Mouse (Mus musculus): ENCODE data around the gene Cyp8b1.

Cyp8b1 gene

DNA sequence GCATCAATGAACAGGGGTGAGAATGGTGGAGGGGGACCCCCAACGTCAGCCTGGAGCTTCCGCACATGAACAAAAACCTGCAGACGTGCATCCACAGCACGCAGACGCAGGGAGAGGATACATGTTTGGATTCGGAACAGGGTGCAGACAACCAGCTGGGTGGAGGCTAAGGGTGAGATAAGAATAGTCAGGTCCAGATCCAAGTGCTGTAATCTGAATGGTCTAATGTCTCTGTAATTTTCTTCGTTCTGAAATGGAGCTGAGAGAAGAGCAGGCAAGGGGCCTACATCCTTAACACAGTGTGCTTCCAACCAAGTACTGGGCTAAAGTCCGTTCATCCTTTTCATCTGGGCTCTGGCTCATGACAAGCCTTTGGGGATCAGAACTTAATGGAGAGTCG lies 24.8 kb downstream of the Cyp8b1 start:
- DNase-seq (ENCODE audit: low spot score), result no peak

DNA sequence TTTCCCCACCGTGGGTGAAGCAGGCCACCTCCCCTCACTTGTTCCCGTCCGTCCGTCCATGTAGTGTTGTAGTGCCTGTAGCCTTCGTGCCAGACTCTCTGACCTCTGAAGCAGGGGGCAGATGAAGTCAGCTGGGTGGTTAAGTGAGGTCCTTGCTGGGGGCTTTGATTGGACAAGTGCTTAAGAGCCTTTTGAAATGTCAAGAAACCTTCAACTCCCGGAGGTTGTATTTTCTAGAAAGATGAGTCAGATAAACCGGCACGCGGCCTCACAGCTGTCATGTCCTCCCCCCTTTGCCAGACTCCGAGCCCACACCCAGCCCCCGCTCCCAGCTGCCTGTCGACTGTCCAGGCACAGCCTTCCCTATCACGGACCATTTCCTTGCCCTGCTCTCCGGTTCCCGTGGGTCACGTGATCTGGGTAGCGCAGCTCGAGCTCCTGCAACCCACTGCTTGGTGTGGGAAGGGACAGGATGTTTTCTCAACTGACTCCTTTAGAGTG lies 25.6 kb downstream of the Cyp8b1 start:
- peak; percentile 58 for DNase-seq (ENCODE audit: low spot score)

DNA sequence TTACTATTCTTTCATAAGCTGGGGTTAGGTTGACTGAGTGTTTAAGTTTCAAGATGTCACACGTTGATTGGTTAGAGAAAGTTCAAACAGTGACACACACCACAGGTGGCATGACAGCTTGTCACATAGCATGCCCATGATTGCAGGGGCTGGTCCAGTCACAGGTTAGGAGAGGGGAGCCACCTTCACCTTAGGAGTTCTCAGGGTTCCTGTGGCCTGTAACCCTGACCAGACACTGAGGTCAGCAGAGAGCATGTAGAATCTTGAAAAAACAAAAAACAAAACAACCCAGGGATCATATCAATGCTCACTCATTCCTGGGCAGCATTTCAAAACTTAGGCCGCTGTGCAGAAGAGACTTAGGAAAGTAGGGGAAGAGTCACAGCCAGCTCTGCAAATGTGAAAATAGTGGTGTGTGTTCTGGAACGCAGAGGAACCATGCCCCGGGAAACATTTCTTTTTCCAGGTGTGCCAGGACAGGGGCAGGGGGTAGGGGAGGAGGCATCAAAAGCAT lies 26.1 kb downstream of the Cyp8b1 start:
- no peak for DNase-seq (ENCODE audit: low spot score)

DNA sequence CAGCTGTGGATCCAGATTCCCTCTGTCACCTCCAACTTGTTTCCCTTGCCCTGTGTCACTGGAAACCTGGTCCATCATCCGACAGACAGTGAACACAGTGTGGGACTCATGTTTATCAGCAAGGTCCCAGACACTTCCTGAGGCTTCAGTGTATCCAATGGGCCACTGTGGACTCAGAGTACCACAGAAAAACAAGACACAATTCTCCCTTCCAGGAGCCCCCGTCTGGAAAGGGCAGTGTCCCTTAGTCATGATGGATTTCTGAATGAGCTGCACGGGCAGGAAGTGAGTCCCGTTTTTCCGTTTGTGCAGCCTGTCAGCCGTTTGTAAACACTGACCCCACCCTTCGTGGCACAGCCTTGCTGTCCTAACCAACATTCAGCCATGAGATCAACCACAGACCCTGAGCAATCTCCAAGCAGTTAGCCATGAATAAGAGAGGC lies 34.1 kb downstream of the Cyp8b1 start:
- DNase-seq (ENCODE audit: low spot score), result no peak

DNA sequence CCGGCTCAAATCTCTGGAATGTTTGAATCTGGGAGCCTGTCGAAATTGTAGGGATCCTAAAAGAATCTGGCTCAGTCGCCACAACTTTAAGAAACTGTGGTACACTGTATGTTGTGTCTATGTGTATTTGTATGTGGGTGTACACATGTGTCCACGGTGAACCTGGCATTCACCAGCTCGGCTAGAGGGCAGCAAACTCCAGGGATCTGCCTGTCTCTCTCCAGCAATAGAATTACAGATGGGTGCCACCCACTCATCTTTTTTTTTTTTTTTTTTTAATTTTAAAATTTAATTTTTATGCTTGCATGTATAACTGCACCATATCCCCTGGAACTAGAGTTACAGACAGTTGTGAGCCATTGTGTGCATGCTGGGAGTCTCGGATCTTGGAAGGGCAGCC lies 34.8 kb downstream of the Cyp8b1 start:
- no peak for DNase-seq (ENCODE audit: low spot score)

DNA sequence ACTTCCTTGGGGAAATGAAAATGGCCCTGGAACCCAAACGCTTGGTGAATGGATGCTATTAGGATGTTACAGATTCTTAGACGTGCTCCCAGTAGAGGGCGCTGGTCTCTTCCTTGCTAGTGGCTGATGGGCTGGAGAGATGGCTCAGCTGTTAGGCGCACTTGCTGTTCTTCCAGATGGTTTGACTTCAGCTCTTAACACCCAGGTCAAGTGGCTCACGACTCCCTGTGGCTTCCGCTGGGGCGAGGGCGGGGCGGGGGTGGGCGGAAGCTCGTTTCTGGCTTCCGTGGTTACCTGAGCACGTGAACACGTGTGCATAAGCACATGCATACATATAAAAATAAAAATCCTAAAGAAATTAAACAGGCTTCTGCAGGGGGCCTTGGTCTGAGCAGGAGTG lies 35.3 kb downstream of the Cyp8b1 start:
- DNase-seq (ENCODE audit: low spot score), result peak; percentile 28

DNA sequence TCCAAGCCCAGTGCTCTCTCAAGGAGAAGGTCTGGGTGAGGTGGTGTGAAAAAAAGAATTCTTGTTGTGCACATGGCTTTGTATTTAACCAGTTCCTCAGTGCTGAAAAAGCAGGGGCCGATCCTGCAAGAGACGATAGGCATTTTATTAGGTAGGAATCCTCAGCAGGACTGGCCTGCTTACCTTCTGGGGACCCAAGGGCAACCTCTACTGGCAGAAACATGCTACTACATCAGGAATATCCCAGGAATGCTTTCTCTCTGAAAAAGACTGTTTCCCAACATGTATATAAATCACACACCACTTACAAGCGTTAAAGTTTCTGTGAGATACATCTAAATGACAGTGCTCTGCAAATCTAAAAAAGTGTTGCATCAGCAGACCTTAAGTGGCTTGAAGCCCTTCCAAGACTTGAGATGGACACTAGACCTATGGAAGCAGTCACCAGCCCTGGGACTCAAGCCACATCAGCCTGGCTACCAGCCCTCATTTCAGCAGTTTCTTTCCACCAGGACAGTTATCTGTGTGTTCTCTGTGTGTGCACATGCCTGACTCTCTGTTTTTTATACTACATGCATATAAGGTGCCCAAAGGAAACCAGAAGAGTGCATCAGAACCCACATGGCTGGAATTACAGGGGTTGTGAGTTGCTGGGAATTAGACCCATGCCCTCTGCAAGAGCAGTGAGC lies 38.9 kb downstream of the Cyp8b1 start:
- DNase-seq (ENCODE audit: low spot score), result peak; percentile 71

DNA sequence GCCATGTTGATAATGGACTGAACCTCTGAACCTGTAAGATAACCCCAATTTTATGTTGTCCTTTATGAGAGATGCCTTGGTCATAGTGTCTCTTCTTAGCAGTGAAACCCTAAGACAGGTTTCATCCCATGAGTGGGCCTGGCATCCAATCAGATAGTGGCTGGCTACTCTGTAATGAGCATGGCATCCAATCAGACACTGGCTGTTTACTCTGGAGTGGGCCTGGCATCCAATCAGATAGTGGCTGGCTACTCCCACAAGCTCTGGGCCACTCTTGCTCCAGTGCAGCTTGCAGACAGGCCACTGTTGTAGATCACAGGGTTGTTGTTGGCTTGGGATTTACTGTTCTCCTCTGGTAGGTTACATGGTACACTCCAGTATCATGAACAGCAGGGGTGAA lies 42.5 kb downstream of the Cyp8b1 start:
- no peak for DNase-seq (ENCODE audit: low spot score)

DNA sequence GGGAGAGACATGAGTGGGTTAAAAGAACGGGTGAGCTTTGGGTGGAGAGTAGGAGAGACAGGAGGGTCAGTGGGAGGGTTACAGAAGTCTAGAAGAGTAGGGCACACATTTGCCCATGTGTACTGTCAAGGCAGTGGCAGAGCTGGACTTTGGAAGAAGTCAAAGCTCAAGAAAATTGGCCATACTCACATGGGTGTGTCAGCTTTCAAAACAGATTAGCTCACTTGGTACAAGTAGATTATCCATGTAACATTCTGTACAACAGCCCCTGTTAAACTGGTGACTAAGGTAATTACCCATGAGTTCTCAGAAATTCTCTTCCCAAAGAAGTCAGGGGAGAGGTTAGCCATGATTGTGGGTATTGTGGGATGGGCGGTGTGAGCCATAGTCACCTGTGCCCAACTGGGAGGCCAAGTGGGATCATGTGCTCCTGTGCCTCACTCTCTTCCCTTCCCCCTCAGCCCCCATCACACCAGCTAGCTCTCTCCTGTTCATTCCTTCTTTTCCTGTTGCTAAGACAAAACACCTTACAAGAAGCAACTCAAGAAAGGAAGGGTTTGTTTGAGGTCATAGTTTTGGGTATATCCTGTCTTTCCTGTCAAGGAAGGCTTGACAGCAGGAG lies 43.9 kb downstream of the Cyp8b1 start:
- no peak for DNase-seq (ENCODE audit: low spot score)

DNA sequence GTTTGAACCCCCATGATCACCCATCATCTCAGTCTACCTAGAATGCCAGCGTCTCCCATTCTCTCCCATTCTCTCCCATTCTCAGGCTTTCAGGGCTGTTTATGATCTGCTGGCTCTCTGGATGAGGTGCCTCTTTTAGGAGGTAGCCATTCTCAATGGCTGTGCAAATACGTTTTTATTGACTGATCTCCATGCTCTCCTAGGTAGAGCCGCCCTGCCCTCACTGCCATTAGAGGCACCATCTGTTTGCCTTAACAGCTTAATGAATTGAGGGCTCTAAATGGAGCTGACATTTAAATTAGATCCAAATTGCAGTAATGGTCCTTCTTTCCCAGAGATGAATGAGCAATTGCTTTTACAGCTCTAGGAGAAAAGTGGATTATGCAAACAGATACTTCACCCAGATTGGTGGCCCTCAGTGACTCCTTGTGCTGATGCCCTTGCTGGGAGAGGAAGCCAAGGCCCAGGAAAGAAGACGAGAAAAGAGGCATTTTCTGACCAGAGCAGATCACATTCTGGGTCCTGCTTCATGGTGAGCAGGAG lies 46.1 kb downstream of the Cyp8b1 start:
- DNase-seq (ENCODE audit: low spot score), result peak; percentile 60

DNA sequence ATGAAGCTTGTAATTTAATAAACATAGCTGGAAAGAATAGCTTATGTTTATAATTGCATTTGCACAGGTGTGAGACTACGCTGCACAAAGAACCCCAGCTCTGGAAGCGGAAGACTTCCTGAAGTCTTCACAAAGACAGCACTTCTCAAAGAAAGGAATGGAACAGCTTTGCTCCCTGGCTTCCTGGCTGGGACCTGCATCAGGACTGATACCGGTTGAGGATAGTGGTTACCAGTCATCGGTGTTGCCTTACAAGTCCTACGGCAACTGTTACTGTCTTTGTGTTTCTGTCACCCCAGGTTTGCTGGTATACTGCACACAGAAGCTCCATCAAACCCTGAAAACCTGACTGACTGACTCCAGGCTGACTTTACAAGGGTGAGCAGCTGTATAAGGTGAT lies 46.7 kb downstream of the Cyp8b1 start:
- DNase-seq (ENCODE audit: low spot score), result no peak

DNA sequence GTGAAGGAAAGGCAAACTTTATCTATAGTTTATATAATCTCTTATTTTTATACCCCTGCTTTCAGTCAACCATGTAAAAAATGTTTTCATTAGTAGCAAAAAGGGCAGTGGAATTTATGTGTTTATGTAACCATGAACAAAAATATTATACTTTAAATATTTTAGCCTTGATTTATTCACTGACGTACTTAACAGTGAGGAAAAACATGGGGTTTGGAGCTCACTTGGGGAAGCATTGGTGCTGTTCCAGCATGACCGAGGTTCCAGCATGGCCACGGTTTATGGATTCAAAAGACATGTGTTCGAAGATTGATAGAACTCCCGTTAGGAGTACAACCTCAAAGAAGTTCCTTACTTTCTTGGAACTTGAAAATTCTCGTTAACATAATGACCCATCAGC lies 47.9 kb downstream of the Cyp8b1 start:
- DNase-seq (ENCODE audit: low spot score), result no peak

DNA sequence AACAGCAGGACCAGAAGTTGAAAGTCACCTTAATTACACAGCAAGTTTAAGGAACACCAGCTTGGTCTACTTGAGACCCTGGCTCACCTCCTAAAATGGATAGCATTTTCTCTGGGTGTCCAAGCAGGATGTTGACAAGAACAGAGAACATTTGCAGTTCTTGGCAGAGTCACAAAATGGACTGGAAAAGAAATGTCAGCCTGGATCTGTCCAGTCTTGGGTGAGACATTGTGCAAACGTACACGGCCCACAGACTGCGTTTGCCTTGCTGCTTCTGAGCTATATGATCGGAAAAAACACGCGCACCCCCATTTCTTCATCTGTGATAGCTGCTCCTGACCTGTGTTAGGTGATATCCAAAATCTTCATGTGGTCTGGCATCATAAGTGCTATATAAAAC lies 48.5 kb downstream of the Cyp8b1 start:
- DNase-seq (ENCODE audit: low spot score), result no peak

DNA sequence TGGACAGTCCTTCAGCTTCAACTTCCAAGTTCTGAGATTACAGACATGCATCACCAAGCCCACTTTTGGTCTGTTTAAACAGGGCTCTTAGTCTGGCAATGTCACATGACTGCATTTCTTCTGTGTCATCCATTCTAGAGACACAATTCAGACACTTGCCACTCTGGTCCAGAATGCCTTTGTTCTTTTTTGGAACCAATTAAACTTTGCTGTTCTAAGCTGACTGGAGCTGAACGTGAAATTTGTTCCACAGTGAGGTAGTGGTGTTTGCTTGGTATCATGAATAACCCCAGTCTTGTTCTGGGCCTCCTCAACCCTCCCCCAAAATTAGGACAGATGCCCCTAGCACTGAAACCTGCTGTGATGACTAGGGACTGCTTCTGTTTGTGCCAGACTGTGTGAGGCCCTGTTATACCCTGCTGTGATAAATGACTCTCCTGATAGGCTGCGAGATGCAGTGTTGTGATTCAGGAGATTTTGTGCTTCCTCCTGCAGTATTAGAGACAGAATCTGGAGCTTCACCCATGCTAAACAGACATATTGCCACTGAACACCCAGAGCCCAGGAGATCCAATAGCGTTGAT lies 50.6 kb downstream of the Cyp8b1 start:
- DNase-seq (ENCODE audit: low spot score), result no peak

DNA sequence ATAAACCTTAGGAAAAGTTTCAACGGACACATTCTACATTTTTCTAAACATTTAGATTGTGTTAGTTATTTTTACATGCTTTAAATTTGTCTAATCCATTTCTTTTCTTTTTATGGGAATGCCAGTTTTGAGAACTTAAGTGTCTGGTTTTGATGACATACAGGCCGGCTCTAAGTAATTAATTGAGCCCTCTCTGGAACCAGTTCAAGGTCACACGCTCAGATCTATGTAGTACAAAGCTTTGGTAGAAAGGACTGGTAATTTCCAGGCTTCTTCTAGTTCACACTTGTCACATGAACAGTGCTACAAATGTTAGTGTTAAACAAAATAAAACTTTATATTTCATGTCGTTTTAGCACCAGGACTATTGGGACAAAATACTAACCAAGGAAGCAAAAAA lies 51.3 kb downstream of the Cyp8b1 start:
- DNase-seq (ENCODE audit: low spot score), result no peak
